Mouse (Mus musculus): ENCODE results near the gene Gucy1b1. TPM values are rescaled to one million over a fixed set of nuclear protein-coding genes. Genes with fewer than 3 reads are reported as not detected.
A peak's percentile ranks its signal among the peaks of the same experiment; 100 is the strongest.

Gene Gucy1b1
- polyA plus RNA-seq, 1 experiment from 2014 or later = 95.8 TPM

GRCm38 (mm10) chr3:82046087-82046486 is 28.4 kb downstream of the Gucy1b1 start:
- TF ChIP-seq EP300 (IDR thresholded peaks at IDR 0.05) = no peak
- no peak for TF ChIP-seq CTCF (IDR thresholded peaks at IDR 0.05)
- no peak overlapping the region for H3K9ac ChIP-seq (replicated peaks; ENCODE audit: low read depth)
- DNase-seq (ENCODE audit: low spot score) (peak; percentile 24), ATAC-seq (no peak)
- H3K36me3 ChIP-seq (ENCODE audit: insufficient read depth, low read length) = no peaks in the 10 kb centered on the region
- no peaks in the 10 kb centered on the region for H3K27me3 ChIP-seq (replicated peaks; ENCODE audit: insufficient read depth, low read length)
- 59% methylated on average over 8 of the region's 8 CpGs for whole genome bisulfite sequencing
- no peak overlapping the region for H3K4me2 ChIP-seq (replicated peaks; ENCODE audit: low read depth, low read length)
- peaks cover 7% of the 10 kb centered on the region; the same call in 1 of the 2 replicates for H3K4me1 ChIP-seq (ENCODE audit: insufficient read depth, low read depth, low read length)
- no peaks in the 10 kb centered on the region for H3K9me3 ChIP-seq (ENCODE audit: low read length)
- 0 out of 2 replicates have a peak overlapping the region, but pooled peaks have one; percentile 20 for H3K27ac ChIP-seq (ENCODE audit: low read length)
- H3K4me3 ChIP-seq (ENCODE audit: low read depth, low read length) = no peak overlapping the region

GRCm38 (mm10) chr3:82044902-82045301 is 29.6 kb downstream of the Gucy1b1 start:
- Histone ChIP-seq H3K27me3 (replicated peaks; ENCODE audit: insufficient read depth, low read length) (no peaks in the 10 kb centered on the region), H3K36me3 (ENCODE audit: insufficient read depth, low read length) (no peaks in the 10 kb centered on the region), H3K4me2 (replicated peaks; ENCODE audit: low read depth, low read length) (no peak overlapping the region), H3K4me1 (ENCODE audit: insufficient read depth, low read depth, low read length) (peaks cover 7% of the 10 kb centered on the region; the same call in 1 of the 2 replicates), H3K9ac (replicated peaks; ENCODE audit: low read depth) (no peak overlapping the region), H3K27ac (ENCODE audit: low read length) (peak overlapping the region; percentile 64), H3K9me3 (ENCODE audit: low read length) (no peaks in the 10 kb centered on the region), H3K4me3 (ENCODE audit: low read depth, low read length) (no peak overlapping the region)
- DNase-seq (ENCODE audit: low spot score) (peak; percentile 77), ATAC-seq (peak; percentile 51; the same call in 1 of the 2 replicates)
- WGBS = 58% methylated on average over 5 of the region's 5 CpGs
- TF ChIP-seq CTCF (IDR thresholded peaks at IDR 0.05) (no peak), EP300 (IDR thresholded peaks at IDR 0.05) (peak; percentile 70)

GRCm38 (mm10) chr3:82043676-82044075 is 30.8 kb downstream of the Gucy1b1 start:
- Histone ChIP-seq H3K36me3 (ENCODE audit: insufficient read depth, low read length) (no peaks in the 10 kb centered on the region), H3K4me2 (replicated peaks; ENCODE audit: low read depth, low read length) (0 out of 2 replicates have a peak overlapping the region, but pooled peaks have one; percentile 17), H3K27ac (ENCODE audit: low read length) (peak overlapping the region; percentile 71; the same call in 1 of the 2 replicates), H3K4me1 (ENCODE audit: insufficient read depth, low read depth, low read length) (peaks cover 5% of the 10 kb centered on the region; the same call in 1 of the 2 replicates), H3K9me3 (ENCODE audit: low read length) (no peaks in the 10 kb centered on the region), H3K4me3 (ENCODE audit: low read depth, low read length) (no peak overlapping the region), H3K9ac (replicated peaks; ENCODE audit: low read depth) (no peak overlapping the region), H3K27me3 (replicated peaks; ENCODE audit: insufficient read depth, low read length) (no peaks in the 10 kb centered on the region)
- ATAC-seq (peak; percentile 76), DNase-seq (ENCODE audit: low spot score) (peak; percentile 67)
- no peak for TF ChIP-seq CTCF (IDR thresholded peaks at IDR 0.05)
- TF ChIP-seq EP300 (IDR thresholded peaks at IDR 0.05) = peak; percentile 92
- 33% methylated on average over 6 of the region's 6 CpGs for WGBS

- Histone ChIP-seq H3K4me2 (replicated peaks; ENCODE audit: low read depth, low read length) (no peak overlapping the region), H3K4me3 (ENCODE audit: low read depth, low read length) (no peak overlapping the region), H3K9ac (replicated peaks; ENCODE audit: low read depth) (no peak overlapping the region), H3K36me3 (ENCODE audit: insufficient read depth, low read length) (no peaks in the 10 kb centered on the region), H3K27me3 (replicated peaks; ENCODE audit: insufficient read depth, low read length) (no peaks in the 10 kb centered on the region), H3K9me3 (ENCODE audit: low read length) (no peaks in the 10 kb centered on the region), H3K27ac (ENCODE audit: low read length) (no peak overlapping the region), H3K4me1 (ENCODE audit: insufficient read depth, low read depth, low read length) (no peaks in the 10 kb centered on the region)
- ATAC-seq = no peak
- 29% methylated on average over 2 of the region's 2 CpGs for WGBS
- no peak for DNase-seq (ENCODE audit: low spot score)
- TF ChIP-seq CTCF (IDR thresholded peaks at IDR 0.05) = no peak
- no peak for TF ChIP-seq EP300 (IDR thresholded peaks at IDR 0.05)
These were observed 38.0 kb downstream of the Gucy1b1 start for GRCm38 (mm10) chr3:82036262-82037044.

- H3K4me2 ChIP-seq (replicated peaks; ENCODE audit: low read depth, low read length) = no peak overlapping the region
- H3K4me1 ChIP-seq (ENCODE audit: insufficient read depth, low read depth, low read length) = no peaks in the 10 kb centered on the region
- TF ChIP-seq EP300 (IDR thresholded peaks at IDR 0.05) = no peak
- no peak for TF ChIP-seq CTCF (IDR thresholded peaks at IDR 0.05)
- WGBS = 69% methylated on average over 1 of the region's 1 CpGs
- H3K27me3 ChIP-seq (replicated peaks; ENCODE audit: insufficient read depth, low read length) = no peaks in the 10 kb centered on the region
- H3K9me3 ChIP-seq (ENCODE audit: low read length) = no peaks in the 10 kb centered on the region
- H3K27ac ChIP-seq (ENCODE audit: low read length) = no peak overlapping the region
- H3K4me3 ChIP-seq (ENCODE audit: low read depth, low read length) = no peak overlapping the region
- no peaks in the 10 kb centered on the region for H3K36me3 ChIP-seq (ENCODE audit: insufficient read depth, low read length)
- DNase-seq (ENCODE audit: low spot score) (no peak), ATAC-seq (no peak)
- H3K9ac ChIP-seq (replicated peaks; ENCODE audit: low read depth) = no peak overlapping the region
These were observed 44.3 kb downstream of the Gucy1b1 start for GRCm38 (mm10) chr3:82030008-82030748.

DNA sequence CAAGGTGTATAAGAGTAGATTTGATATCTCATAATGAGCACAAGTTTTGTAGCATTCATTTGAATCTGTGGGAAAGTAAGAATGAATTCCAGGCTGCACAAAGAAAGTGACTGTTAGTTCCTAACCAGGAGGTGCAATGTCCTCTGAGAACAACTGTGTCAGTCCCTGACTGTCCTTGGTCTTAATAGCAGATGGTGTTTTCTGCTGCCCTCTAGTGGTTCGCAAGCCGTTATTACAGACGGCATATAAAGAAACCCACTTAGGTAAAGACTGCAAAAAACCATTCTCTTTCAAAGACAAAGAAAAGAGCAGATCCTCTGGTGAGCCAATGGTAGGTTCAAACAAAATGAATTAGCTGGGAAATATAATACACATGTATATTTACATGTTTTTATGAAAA is 45.3 kb downstream of the Gucy1b1 start:
- peak; percentile 68 for ATAC-seq
- no peak overlapping the region for H3K4me3 ChIP-seq (ENCODE audit: low read depth, low read length)
- H3K9ac ChIP-seq (replicated peaks; ENCODE audit: low read depth) = no peak overlapping the region
- WGBS = 2% methylated on average over 3 of the region's 3 CpGs
- no peaks in the 10 kb centered on the region for H3K9me3 ChIP-seq (ENCODE audit: low read length)
- peak; percentile 82 for TF ChIP-seq CTCF (IDR thresholded peaks at IDR 0.05)
- no peak for TF ChIP-seq EP300 (IDR thresholded peaks at IDR 0.05)
- H3K4me2 ChIP-seq (replicated peaks; ENCODE audit: low read depth, low read length) = no peak overlapping the region
- no peak overlapping the region for H3K27ac ChIP-seq (ENCODE audit: low read length)
- H3K36me3 ChIP-seq (ENCODE audit: insufficient read depth, low read length) = no peaks in the 10 kb centered on the region
- H3K4me1 ChIP-seq (ENCODE audit: insufficient read depth, low read depth, low read length) = no peaks in the 10 kb centered on the region
- no peaks in the 10 kb centered on the region for H3K27me3 ChIP-seq (replicated peaks; ENCODE audit: insufficient read depth, low read length)
- DNase-seq (ENCODE audit: low spot score) = peak; percentile 90

Data from lung, postnatal 0 days (tissue).